Mouse (Mus musculus): ENCODE data around the gene Lect2.

The Lect2 gene

GRCm38 (mm10) chr13:56548401-56548800, at the start of gene Lect2:
Gene Lect2, minus strand, starts transcription at chr13:56548502.
- DNase-seq (ENCODE audit: low spot score) = no peak

DNA sequence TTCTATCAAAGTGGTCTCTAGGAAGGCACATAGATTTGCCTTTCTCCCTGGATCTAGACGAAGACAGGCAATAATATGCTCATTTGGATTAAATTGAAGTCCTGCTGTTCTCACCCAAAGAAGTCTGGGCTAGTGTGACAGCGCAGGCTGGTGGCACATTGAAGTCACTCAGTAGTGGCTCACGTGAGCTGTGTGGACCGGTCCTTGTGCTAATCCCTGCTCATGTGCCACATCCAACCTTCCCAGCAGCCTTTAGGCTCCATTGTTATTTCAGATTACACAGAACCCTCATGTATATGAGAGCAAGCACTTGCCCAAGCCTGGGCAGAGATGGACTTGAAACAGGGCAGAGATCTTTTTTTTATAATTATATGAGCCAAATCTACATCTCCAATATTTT, 49.0 kb upstream of the Lect2 start:
- DNase-seq (ENCODE audit: low spot score) = no peak

GRCm38 (mm10) chr13:56595246-56595645, 46.9 kb upstream of the Lect2 start:
- no peak for DNase-seq (ENCODE audit: low spot score)

GRCm38 (mm10) chr13:56593961-56594391, 45.7 kb upstream of the Lect2 start:
- DNase-seq (ENCODE audit: low spot score) = no peak

DNA sequence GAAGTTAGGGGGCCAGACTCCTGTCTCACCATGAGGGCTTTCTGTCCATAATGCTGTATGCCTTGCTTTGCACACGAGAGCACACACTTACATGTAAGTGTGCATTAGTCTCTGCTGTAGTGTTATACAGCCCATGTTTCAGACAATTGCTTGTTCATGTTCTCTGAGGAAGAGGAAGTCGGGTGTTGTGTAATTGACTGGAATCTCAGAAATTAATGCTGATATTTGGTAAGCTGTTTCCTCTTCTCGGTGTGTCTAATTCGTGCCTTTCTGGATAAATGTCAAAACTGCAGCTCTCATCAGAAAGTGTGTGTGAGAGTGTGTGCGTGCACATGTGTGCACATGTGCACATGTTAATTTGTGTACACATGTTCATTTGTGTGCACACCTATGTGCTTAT, 44.9 kb upstream of the Lect2 start:
- no peak for DNase-seq (ENCODE audit: low spot score)

- DNase-seq (ENCODE audit: low spot score) = no peak
Measured at GRCm38 (mm10) chr13:56591939-56592338, 43.6 kb upstream of the Lect2 start.

GRCm38 (mm10) chr13:56591191-56591590, 42.9 kb upstream of the Lect2 start:
- DNase-seq (ENCODE audit: low spot score) = no peak

DNA sequence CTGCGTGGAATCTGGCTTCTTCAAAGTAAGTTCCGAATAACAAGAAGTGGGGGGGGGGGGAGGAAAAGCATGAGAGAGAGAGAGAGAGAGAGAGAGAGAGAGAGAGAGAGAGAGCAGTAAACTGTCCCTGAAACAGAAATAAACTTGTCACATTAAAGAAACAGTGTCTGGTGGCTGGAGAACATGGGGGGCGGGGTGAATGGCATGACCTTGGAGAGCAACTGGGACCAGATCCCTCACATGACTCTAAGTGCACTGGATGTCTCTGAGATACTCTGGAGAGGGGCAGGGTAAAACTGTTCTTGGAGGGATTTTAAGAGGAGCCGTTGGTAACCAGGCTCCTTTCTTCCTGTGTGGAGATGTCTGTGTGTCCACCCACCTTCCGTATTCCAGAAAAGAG, 41.9 kb upstream of the Lect2 start:
- DNase-seq (ENCODE audit: low spot score) = no peak

GRCm38 (mm10) chr13:56588454-56589117, 40.3 kb upstream of the Lect2 start:
- no peak for DNase-seq (ENCODE audit: low spot score)

GRCm38 (mm10) chr13:56586046-56586445, 37.7 kb upstream of the Lect2 start:
- DNase-seq (ENCODE audit: low spot score) = no peak

GRCm38 (mm10) chr13:56582720-56583119, 34.4 kb upstream of the Lect2 start:
- DNase-seq (ENCODE audit: low spot score) = no peak

DNA sequence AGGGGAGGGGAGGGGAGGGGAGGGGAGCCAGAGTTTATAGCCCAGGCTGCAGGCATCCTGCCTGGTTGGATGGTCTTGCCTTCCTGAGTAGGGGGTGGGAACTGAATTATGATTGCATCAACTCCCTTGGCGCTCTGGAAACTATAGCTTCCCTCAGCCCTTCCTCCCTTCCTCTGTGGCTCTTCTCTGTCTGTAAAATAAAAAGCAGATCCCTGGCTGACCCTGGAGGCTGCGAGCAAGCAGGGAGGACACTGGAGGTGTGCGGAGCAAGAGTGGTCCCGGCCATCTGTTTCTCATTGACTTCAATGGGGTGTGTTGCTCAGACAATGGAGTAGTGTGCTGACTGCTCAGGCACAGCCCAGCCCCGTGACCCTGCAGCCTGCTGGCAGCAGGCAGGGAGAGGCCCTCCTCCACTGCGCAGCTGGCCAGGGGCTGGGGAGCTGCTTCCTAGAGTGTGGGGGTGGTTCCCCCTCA, 33.7 kb upstream of the Lect2 start:
- peak; percentile 62 for DNase-seq (ENCODE audit: low spot score)

GRCm38 (mm10) chr13:56581512-56581911, 33.2 kb upstream of the Lect2 start:
- peak; percentile 59 for DNase-seq (ENCODE audit: low spot score)

DNA sequence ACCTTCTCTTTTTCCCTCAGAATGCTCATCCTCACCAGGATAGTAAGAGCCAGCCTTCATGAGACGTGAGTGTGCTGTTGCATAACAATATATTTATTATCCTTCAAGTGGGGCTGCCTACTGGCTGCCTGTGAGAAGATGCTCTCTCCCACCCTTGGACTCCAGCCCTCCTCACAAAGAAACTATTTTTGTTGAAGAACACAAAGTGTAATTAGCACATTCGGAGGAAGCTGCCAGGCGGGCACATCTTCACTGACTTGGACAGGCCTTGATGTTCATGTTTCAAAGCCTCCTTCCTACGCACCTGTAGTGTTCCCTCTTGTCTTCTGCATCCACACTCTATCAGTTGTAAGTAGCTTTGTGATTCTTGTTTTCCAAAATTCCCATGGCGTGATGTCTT, 32.1 kb upstream of the Lect2 start:
- DNase-seq (ENCODE audit: low spot score) = no peak

DNA sequence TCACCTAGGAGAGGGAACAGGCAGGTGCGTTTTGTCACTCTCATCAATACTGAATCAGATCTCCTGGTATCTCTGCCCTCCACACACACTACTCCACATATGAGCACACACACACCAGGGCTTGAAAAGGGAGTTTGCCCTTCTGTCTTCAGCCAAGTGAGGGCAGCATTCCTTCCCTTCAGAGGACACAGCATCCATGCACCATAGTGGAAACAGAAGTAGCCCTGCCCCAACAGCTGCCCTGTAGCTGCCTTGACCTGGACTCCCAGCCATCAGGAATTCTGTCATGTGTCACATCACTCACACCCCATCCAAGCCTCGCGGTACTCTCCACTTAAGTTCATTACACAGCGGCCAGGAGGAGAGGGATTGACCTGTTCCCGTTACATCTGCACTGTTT, 29.8 kb upstream of the Lect2 start:
- peak; percentile 41 for DNase-seq (ENCODE audit: low spot score)

- DNase-seq (ENCODE audit: low spot score) = peak; percentile 67
Measured at GRCm38 (mm10) chr13:56575701-56576321, 27.5 kb upstream of the Lect2 start.

GRCm38 (mm10) chr13:56575074-56575473, 26.8 kb upstream of the Lect2 start:
- DNase-seq (ENCODE audit: low spot score) = no peak

- no peak for DNase-seq (ENCODE audit: low spot score)
Measured at GRCm38 (mm10) chr13:56571645-56572044, 23.3 kb upstream of the Lect2 start.

- no peak for DNase-seq (ENCODE audit: low spot score)
Measured at GRCm38 (mm10) chr13:56566336-56566735, 18.0 kb upstream of the Lect2 start.

DNA sequence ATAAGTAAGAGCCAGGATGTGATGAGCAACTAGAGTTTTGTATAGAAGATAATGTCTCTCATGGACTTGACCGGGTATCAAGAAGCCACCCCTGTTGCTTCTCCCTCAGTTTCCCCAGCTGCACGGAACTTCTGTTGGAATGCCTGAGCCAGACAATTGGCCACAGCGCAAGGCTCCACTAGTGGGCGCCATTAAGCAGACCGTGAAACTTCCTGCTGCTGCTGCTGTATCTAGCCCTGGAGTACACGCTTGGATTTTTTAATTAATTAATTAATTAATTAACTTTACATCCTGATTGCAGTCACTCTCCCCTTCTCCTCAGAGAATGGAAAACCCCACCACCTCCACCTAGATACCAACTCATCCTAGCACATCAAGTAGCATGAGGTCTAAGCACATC, 14.8 kb upstream of the Lect2 start:
- peak; percentile 55 for DNase-seq (ENCODE audit: low spot score)

DNA sequence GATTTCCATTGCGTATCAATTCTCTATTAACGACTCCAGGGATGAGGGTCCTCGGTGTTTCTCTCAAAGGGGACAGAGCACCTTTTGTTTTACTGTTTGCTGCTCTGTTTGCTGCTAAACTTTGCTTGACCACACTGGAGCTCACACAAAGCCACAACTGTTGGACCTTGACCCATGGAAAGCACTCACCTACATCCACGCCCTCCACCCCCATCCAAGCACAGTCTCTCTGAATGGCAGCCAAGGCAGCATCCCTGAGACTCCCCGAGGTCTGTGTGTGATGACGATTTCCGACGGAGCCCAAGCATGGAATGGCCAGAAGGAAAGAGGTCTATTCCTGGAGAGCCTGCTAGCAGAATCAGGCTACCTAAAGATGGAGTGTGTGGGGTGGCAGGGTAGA, 12.8 kb upstream of the Lect2 start:
- DNase-seq (ENCODE audit: low spot score) = no peak

GRCm38 (mm10) chr13:56559841-56560370, 11.6 kb upstream of the Lect2 start:
- no peak for DNase-seq (ENCODE audit: low spot score)

DNA sequence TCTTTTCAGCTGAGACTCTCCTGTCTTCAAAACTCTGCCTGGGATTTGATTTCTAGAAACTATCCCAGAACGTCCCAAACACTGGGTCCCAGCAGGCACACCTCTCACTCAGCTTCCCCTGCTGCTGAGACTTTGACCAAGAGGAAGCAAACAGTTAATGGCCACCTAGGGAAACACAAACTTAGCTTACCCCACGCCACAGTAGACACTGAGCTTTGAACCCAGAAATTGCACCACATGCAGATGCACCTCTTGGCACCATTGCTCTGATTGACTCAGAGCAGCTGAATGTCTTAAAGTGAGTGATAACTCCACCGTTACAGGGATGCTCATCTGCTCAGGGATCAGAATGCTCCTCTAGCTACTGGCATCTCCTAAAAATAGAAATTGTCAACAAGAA, 10.5 kb upstream of the Lect2 start:
- DNase-seq (ENCODE audit: low spot score) = no peak

DNA sequence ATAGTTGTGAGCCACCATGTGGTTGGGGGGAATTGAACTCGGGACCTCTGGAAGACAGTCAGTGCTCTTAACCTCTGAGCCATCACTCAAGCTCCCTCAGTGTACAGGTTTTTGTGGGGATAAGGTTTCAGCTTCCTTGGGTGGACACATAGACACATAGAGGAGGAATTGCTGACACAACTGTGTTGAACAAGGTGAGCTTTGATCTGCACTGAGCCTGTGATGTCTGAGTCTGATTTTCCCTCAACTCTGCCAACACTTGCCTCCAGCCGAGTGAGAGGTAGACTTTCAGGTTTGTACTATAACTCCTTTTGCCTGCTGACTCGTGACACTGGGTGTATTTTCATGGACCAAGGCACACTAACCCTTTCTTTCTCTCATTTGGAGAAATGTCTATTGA, 8.4 kb upstream of the Lect2 start:
- DNase-seq (ENCODE audit: low spot score) = no peak
